ENCODE assay signal across 12 mouse cellular contexts in genomic region chr15:25715996-25716395, GRCm38 (mm10).
DNase-seq lines count a peak whose midpoint lies in the region; ATAC-seq lines count a peak whose summit lies in the region.
"Had no signal": no experiment of that assay in that cellular context is flagged by ENCODE, and none has a peak within 500 bp of the region (broad histone marks: within the 10 kb centered on the region; RNA-seq: fewer than 3 reads in every experiment).

No protein-coding gene starts in this region.

- H3K4me2 ChIP-seq in kidney, embryonic 15.5 days, result no peak overlapping the region
- H3K4me2 ChIP-seq in intestine, embryonic 16.5 days (ENCODE audit: low read depth, low read length), result no peak overlapping the region
- H3K4me2 ChIP-seq in midbrain, embryonic 14.5 days (ENCODE audit: low read length), result peak overlapping the region; percentile 16; the same call in 1 of the 2 replicates
- no peak overlapping the region for H3K4me2 ChIP-seq in forebrain, embryonic 12.5 days
- H3K4me2 ChIP-seq: liver, embryonic 15.5 days; midbrain, embryonic 12.5 days had no signal

- peak; percentile 71 for DNase-seq in kidney, adult 11 months
- DNase-seq in hindbrain, embryonic 10.5 days (ENCODE audit: low spot score), result peak; percentile 34
- DNase-seq in midbrain, embryonic 14.5 days, result peak; percentile 34
- DNase-seq in spleen, adult 18-20 months, result no peak
- DNase-seq in right cerebral cortex, postnatal 4 days, result no peak
- DNase-seq: B cell, adult 2 months had no signal

- H3K27ac ChIP-seq in kidney, embryonic 15.5 days, result no peak overlapping the region
- H3K27ac ChIP-seq in hindbrain, embryonic 10.5 days, result no peak overlapping the region
- no peak overlapping the region for H3K27ac ChIP-seq in intestine, embryonic 16.5 days (ENCODE audit: low read length)
- no peak overlapping the region for H3K27ac ChIP-seq in midbrain, embryonic 14.5 days (replicated peaks; ENCODE audit: low read depth, low read length)
- no peak overlapping the region for H3K27ac ChIP-seq in forebrain, embryonic 12.5 days
- H3K27ac ChIP-seq: midbrain, embryonic 12.5 days had no signal

- ATAC-seq in kidney, embryonic 15.5 days (replicated peaks; ENCODE audit: low FRiP score), result no peak
- ATAC-seq in intestine, embryonic 16.5 days, result peak; percentile 19; the same call in 1 of the 2 replicates
- ATAC-seq in midbrain, embryonic 14.5 days (ENCODE audit: low FRiP score, low TSS enrichment), result no peak
- ATAC-seq in forebrain, embryonic 12.5 days (ENCODE audit: low FRiP score), result no peak

- no peak overlapping the region for H3K4me3 ChIP-seq in kidney, embryonic 15.5 days (replicated peaks)
- no peak overlapping the region for H3K4me3 ChIP-seq in hindbrain, embryonic 10.5 days
- no peak overlapping the region for H3K4me3 ChIP-seq in intestine, embryonic 16.5 days (ENCODE audit: low read length)
- H3K4me3 ChIP-seq in midbrain, embryonic 14.5 days (replicated peaks; ENCODE audit: low read depth, low read length), result no peak overlapping the region
- H3K4me3 ChIP-seq in forebrain, embryonic 12.5 days (replicated peaks), result no peak overlapping the region
- H3K4me3 ChIP-seq: liver, embryonic 15.5 days; midbrain, embryonic 12.5 days had no signal

- H3K9ac ChIP-seq in kidney, embryonic 15.5 days, result no peak overlapping the region
- H3K9ac ChIP-seq in intestine, embryonic 16.5 days (ENCODE audit: low read depth, low read length), result no peak overlapping the region
- H3K9ac ChIP-seq in midbrain, embryonic 14.5 days (replicated peaks; ENCODE audit: low read length), result no peak overlapping the region
- no peak overlapping the region for H3K9ac ChIP-seq in forebrain, embryonic 12.5 days
- H3K9ac ChIP-seq: liver, embryonic 15.5 days; midbrain, embryonic 12.5 days had no signal

- H3K36me3 ChIP-seq in kidney, embryonic 15.5 days, result peaks cover 24% of the 10 kb centered on the region
- peaks cover 7% of the 10 kb centered on the region for H3K36me3 ChIP-seq in hindbrain, embryonic 10.5 days
- 0 out of 2 replicates have a peak, but pooled peaks cover 4% of the 10 kb centered on the region for H3K36me3 ChIP-seq in intestine, embryonic 16.5 days (ENCODE audit: control insufficient read depth, insufficient read depth, low read length)
- no peaks in the 10 kb centered on the region for H3K36me3 ChIP-seq in midbrain, embryonic 14.5 days (ENCODE audit: control insufficient read depth, insufficient read depth, low read length)
- H3K36me3 ChIP-seq in forebrain, embryonic 12.5 days (replicated peaks), result no peaks in the 10 kb centered on the region
- H3K36me3 ChIP-seq: G1E; liver, embryonic 15.5 days; midbrain, embryonic 12.5 days had no signal

- H3K9me3 ChIP-seq in kidney, embryonic 15.5 days (replicated peaks), result no peaks in the 10 kb centered on the region
- no peaks in the 10 kb centered on the region for H3K9me3 ChIP-seq in hindbrain, embryonic 10.5 days
- H3K9me3 ChIP-seq in intestine, embryonic 16.5 days (ENCODE audit: control insufficient read depth, low read length), result no peaks in the 10 kb centered on the region
- H3K9me3 ChIP-seq in midbrain, embryonic 14.5 days (ENCODE audit: control insufficient read depth, low read length), result no peaks in the 10 kb centered on the region
- no peaks in the 10 kb centered on the region for H3K9me3 ChIP-seq in forebrain, embryonic 12.5 days
- H3K9me3 ChIP-seq: liver, embryonic 15.5 days; midbrain, embryonic 12.5 days had no signal

- H3K4me1 ChIP-seq in kidney, embryonic 15.5 days, result peaks cover 36% of the 10 kb centered on the region
- peaks cover 39% of the 10 kb centered on the region for H3K4me1 ChIP-seq in hindbrain, embryonic 10.5 days (replicated peaks)
- H3K4me1 ChIP-seq in intestine, embryonic 16.5 days (ENCODE audit: control insufficient read depth, insufficient read depth, low read length), result peaks cover 14% of the 10 kb centered on the region
- peaks cover 12% of the 10 kb centered on the region for H3K4me1 ChIP-seq in midbrain, embryonic 14.5 days (ENCODE audit: control insufficient read depth, insufficient read depth, low read length)
- peaks cover 32% of the 10 kb centered on the region for H3K4me1 ChIP-seq in forebrain, embryonic 12.5 days
- H3K4me1 ChIP-seq: liver, embryonic 15.5 days had no signal

- WGBS in kidney, embryonic 15.5 days, result 78% methylated on average over 11 of the region's 11 CpGs
- WGBS in hindbrain, embryonic 10.5 days, result 50% methylated on average over 11 of the region's 11 CpGs
- 58% methylated on average over 11 of the region's 11 CpGs for WGBS in intestine, embryonic 16.5 days
- WGBS in midbrain, embryonic 14.5 days, result 21% methylated on average over 11 of the region's 11 CpGs
- WGBS in forebrain, embryonic 12.5 days, result 56% methylated on average over 11 of the region's 11 CpGs

- H3K27me3 ChIP-seq in kidney, embryonic 15.5 days, result no peaks in the 10 kb centered on the region
- peaks cover 15% of the 10 kb centered on the region for H3K27me3 ChIP-seq in hindbrain, embryonic 10.5 days (ENCODE audit: insufficient read depth, poor library complexity, severe bottlenecking)
- H3K27me3 ChIP-seq in intestine, embryonic 16.5 days (replicated peaks; ENCODE audit: control insufficient read depth, insufficient read depth, low read length), result no peaks in the 10 kb centered on the region
- H3K27me3 ChIP-seq in midbrain, embryonic 14.5 days (ENCODE audit: control insufficient read depth, insufficient read depth, low read length), result no peaks in the 10 kb centered on the region
- peaks cover 3% of the 10 kb centered on the region; the same call in 1 of the 2 replicates for H3K27me3 ChIP-seq in forebrain, embryonic 12.5 days
- H3K27me3 ChIP-seq: liver, embryonic 15.5 days; midbrain, embryonic 12.5 days had no signal

Comparison
In these comparisons a context has a peak if more than half of its experiments do, and no peak if none do; other contexts are left out.
1. DNase-seq: peak in kidney, adult 11 months (single experiment), hindbrain, embryonic 10.5 days (single experiment) and midbrain, embryonic 14.5 days (single experiment); none in spleen, adult 18-20 months (0 of 2) and right cerebral cortex, postnatal 4 days (single experiment).